Mouse (Mus musculus): ENCODE data around the gene Scgb2b24. TPM values are rescaled to one million over a fixed set of nuclear protein-coding genes. Genes with fewer than 3 reads are reported as not detected.

Gene Scgb2b24
- not detected for total RNA-seq (2023)

DNA sequence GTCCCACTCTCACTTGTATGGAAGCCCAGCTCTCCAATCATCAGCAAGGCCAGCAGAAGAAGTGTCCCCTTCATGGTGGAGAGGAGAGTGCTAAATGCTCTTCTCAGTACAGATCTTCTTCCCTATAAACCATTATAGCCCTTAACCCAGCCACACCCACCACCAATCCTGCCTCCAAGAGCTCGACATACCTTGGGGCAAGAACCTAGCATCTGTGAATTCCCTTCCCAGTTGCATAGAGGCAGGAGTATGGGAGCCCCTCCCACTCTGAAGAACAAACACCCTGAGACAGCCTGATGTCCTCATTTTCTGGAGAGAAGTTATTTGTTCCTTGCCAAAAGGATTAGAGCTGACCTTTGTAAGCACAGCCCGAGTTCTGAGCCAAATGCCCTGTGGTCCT lies at the start of gene Scgb2b24:
TSS of gene Scgb2b24 (minus strand) at position 101 of the 400 bp plus-strand sequence.

DNA sequence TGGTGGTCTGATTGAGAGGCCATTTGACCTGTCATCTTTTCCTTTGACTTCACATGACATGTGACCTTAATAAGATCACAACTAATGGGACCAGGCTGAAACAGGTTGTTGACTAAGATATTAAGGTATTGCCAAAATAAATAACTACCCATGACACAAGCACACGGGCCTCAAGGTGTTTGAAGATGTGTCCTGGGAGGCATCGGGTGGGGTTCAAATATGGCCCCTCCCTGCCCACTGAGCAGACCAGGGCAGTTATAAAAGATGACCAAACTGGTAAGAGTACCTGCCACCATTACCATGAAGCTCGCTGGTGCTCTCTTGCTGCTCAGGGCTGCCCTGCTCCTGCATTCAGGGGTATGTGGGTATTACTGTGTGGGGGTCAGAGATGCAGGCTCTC lies 4.4 kb upstream of the Scgb2b24 start, which contains the start of gene Scgb1b24:
TSS of gene Scgb1b24 (plus strand) at position 301 of the 400 bp plus-strand sequence.

Other genes starting within 250 kb of the Scgb2b24 start
- gene Scgb2b21, start 218.9 kb downstream of the Scgb2b24 start, total RNA-seq (2023) = not detected
- not detected for gene Scgb1b24, start 4.5 kb upstream of the Scgb2b24 start, total RNA-seq (2023)
- gene Scgb2b26, start 205.7 kb upstream of the Scgb2b24 start, total RNA-seq (2023) = not detected